Mouse (Mus musculus) MEL (cell line): ENCODE results near the gene Igflr1. TPM values are rescaled to one million over a fixed set of nuclear protein-coding genes. Genes with fewer than 3 reads are reported as not detected.

Source experiments
- DNase-seq: peaks from one replicate; pipeline ENCODE4 v3.0.0; 2011; ENCODE audit warnings: low read depth, low spot score
- H3K27ac ChIP-seq: 2 replicates; pipeline ENCODE4 v1.5.1; 2012; ENCODE audit warnings: low read depth, mild to moderate bottlenecking, control low read depth, low read length, moderate library complexity; ENCODE audit not compliant: control insufficient read depth
- H3K27me3 ChIP-seq, 2 experiments: fragments of 150-350 bp in 1 of 2; sonication (generic) in 1 of 2; 2 replicates each; pipeline ENCODE4 v1.6.1; 2012; ENCODE audit warnings: low read length in 2 of 2, mild to moderate bottlenecking in 2 of 2, improper control_type of control experiment in 1 of 2, moderate library complexity in 1 of 2; ENCODE audit not compliant: insufficient read depth in 2 of 2, control insufficient read depth in 1 of 2
- H3K36me3 ChIP-seq, 2 experiments: 2 replicates each; pipeline ENCODE4 v1.6.1; 2012 to 2014; ENCODE audit warnings: low read length in 2 of 2, improper control_type of control experiment in 1 of 2, inconsistent platforms in 1 of 2, mild to moderate bottlenecking in 1 of 2; ENCODE audit not compliant: insufficient read depth in 2 of 2, control insufficient read depth in 1 of 2
- H3K4me1 ChIP-seq, 2 experiments: fragments of 150-350 bp in 1 of 2; sonication (generic) in 1 of 2; 2 replicates each; pipeline ENCODE4 v1.6.1; 2012; ENCODE audit warnings: low read length in 2 of 2, improper control_type of control experiment in 1 of 2, mild to moderate bottlenecking in 1 of 2; ENCODE audit not compliant: insufficient read depth in 2 of 2, control insufficient read depth in 1 of 2
- H3K4me3 ChIP-seq, 2 experiments: fragments of 150-350 bp in 1 of 2; sonication (generic) in 1 of 2; 2 replicates each; pipeline ENCODE4 v1.5.1; 2012; ENCODE audit warnings: low read depth in 2 of 2, low read length in 2 of 2, mild to moderate bottlenecking in 2 of 2, moderate library complexity in 2 of 2, control low read depth in 1 of 2, improper control_type of control experiment in 1 of 2; ENCODE audit not compliant: control insufficient read depth in 1 of 2, insufficient read depth in 1 of 2
- H3K79me2 ChIP-seq: 2 replicates; pipeline ENCODE4 v1.6.1; 2012; ENCODE audit warnings: mild to moderate bottlenecking, low read length, moderate library complexity; ENCODE audit not compliant: control insufficient read depth, poor library complexity, insufficient read depth
- H3K9ac ChIP-seq: 2 replicates; pipeline ENCODE4 v1.6.1; 2012; ENCODE audit warnings: low read depth, mild to moderate bottlenecking, control low read depth, low read length, moderate library complexity; ENCODE audit not compliant: control insufficient read depth, poor library complexity, severe bottlenecking
- H3K9me3 ChIP-seq: fragments of 150-350 bp; sonication (generic); replicated peaks from 2 replicates; pipeline ENCODE4 v1.6.1; 2012; ENCODE audit warnings: mild to moderate bottlenecking, low read length, improper control_type of control experiment, moderate library complexity; ENCODE audit not compliant: insufficient read depth
- BHLHE40 ChIP-seq: IDR thresholded peaks from 2 replicates; pipeline ENCODE4 v1.6.1; 2012; ENCODE audit warnings: low read depth, mild to moderate bottlenecking, inconsistent platforms, low read length, improper control_type of control experiment, borderline replicate concordance
- CHD1 ChIP-seq: IDR thresholded peaks from 2 replicates; pipeline ENCODE4 v1.6.1; 2012; ENCODE audit warnings: low read depth, mild to moderate bottlenecking, inconsistent platforms, low read length, improper control_type of control experiment
- CTCF ChIP-seq, 3 experiments: IDR thresholded peaks in 2 of 3; conservative IDR thresholded peaks in 1 of 3; 2 replicates each; pipeline ENCODE4 v1.5.1; 2011 to 2012; ENCODE audit warnings: low read length in 3 of 3, low read depth in 2 of 3, mild to moderate bottlenecking in 2 of 3, improper control_type of control experiment in 1 of 3, inconsistent platforms in 1 of 3, mixed read lengths in 1 of 3, moderate library complexity in 1 of 3; ENCODE audit not compliant: control insufficient read depth in 1 of 3, insufficient read depth in 1 of 3, poor library complexity in 1 of 3, severe bottlenecking in 1 of 3
- E2F4 ChIP-seq: IDR thresholded peaks from 2 replicates; pipeline ENCODE4 v1.6.1; 2011; ENCODE audit warnings: low read depth, low read length, improper control_type of control experiment, borderline replicate concordance
- ELF1 ChIP-seq: IDR thresholded peaks from 2 replicates; pipeline ENCODE4 v1.6.1; 2014; ENCODE audit warnings: low read depth, mild to moderate bottlenecking, inconsistent platforms, low read length, improper control_type of control experiment, moderate library complexity
- EP300 ChIP-seq, 2 experiments: IDR thresholded peaks; 2 replicates each; pipeline ENCODE4 v1.6.1; 2011; ENCODE audit warnings: improper control_type of control experiment in 2 of 2, low read length in 2 of 2, low read depth in 1 of 2, mild to moderate bottlenecking in 1 of 2
- ETS1 ChIP-seq: IDR thresholded peaks from 2 replicates; pipeline ENCODE4 v1.6.1; 2012; ENCODE audit warnings: low read depth, mild to moderate bottlenecking, inconsistent platforms, low read length, improper control_type of control experiment, moderate library complexity
- GABPA ChIP-seq: IDR thresholded peaks from 2 replicates; pipeline ENCODE4 v1.6.1; 2012; ENCODE audit warnings: low read depth, mild to moderate bottlenecking, inconsistent platforms, low read length, improper control_type of control experiment, moderate library complexity
- GATA1 ChIP-seq: IDR thresholded peaks from 2 replicates; pipeline ENCODE4 v1.6.1; 2011; ENCODE audit warnings: low read depth, low read length, improper control_type of control experiment
- HCFC1 ChIP-seq: IDR thresholded peaks from 2 replicates; pipeline ENCODE4 v1.6.1; 2012; ENCODE audit warnings: low read depth, mild to moderate bottlenecking, inconsistent platforms, low read length, improper control_type of control experiment, moderate library complexity
- JUND ChIP-seq: IDR thresholded peaks from 2 replicates; pipeline ENCODE4 v1.6.1; 2011; ENCODE audit warnings: low read depth, mild to moderate bottlenecking, improper control_type of control experiment, low read length
- KAT2A ChIP-seq: conservative IDR thresholded peaks from 2 replicates; pipeline ENCODE4 v1.6.1; 2012; ENCODE audit warnings: low read depth, low read length, improper control_type of control experiment, inconsistent platforms
- MAFK ChIP-seq: IDR thresholded peaks from 2 replicates; pipeline ENCODE4 v1.6.1; 2011; ENCODE audit warnings: low read depth, mild to moderate bottlenecking, low read length, improper control_type of control experiment, borderline replicate concordance
- MAX ChIP-seq: IDR thresholded peaks from 2 replicates; pipeline ENCODE4 v1.6.1; 2011; ENCODE audit warnings: low read length, improper control_type of control experiment
- MXI1 ChIP-seq: IDR thresholded peaks from 2 replicates; pipeline ENCODE4 v1.6.1; 2011; ENCODE audit warnings: mild to moderate bottlenecking, low read depth, low read length, improper control_type of control experiment
- MYB ChIP-seq: IDR thresholded peaks from 2 replicates; pipeline ENCODE4 v1.6.1; 2011; ENCODE audit warnings: mild to moderate bottlenecking, low read depth, low read length, improper control_type of control experiment
- MYC ChIP-seq: IDR thresholded peaks from 2 replicates; pipeline ENCODE4 v1.6.1; 2011; ENCODE audit warnings: low read depth, mild to moderate bottlenecking, low read length, improper control_type of control experiment, moderate library complexity
- NELFE ChIP-seq: IDR thresholded peaks from 2 replicates; pipeline ENCODE4 v1.6.1; 2011; ENCODE audit warnings: low read depth, low read length, improper control_type of control experiment
- NRF1 ChIP-seq: IDR thresholded peaks from 2 replicates; pipeline ENCODE4 v1.6.1; 2014; ENCODE audit warnings: low read depth, mild to moderate bottlenecking, inconsistent platforms, low read length, improper control_type of control experiment, moderate library complexity; ENCODE audit not compliant: poor library complexity, insufficient read depth, severe bottlenecking
- POLR2A ChIP-seq, 2 experiments: IDR thresholded peaks; 2 replicates each; pipeline ENCODE4 v1.6.1; 2011 to 2012; ENCODE audit warnings: low read length in 2 of 2, mild to moderate bottlenecking in 2 of 2, control low read depth in 1 of 2, improper control_type of control experiment in 1 of 2, low read depth in 1 of 2, moderate library complexity in 1 of 2; ENCODE audit not compliant: control insufficient read depth in 1 of 2, insufficient read depth in 1 of 2, poor library complexity in 1 of 2
- POLR2AphosphoS2 ChIP-seq: IDR thresholded peaks from 2 replicates; pipeline ENCODE4 v1.6.1; 2011; ENCODE audit warnings: low read length, improper control_type of control experiment
- POLR2AphosphoS5 ChIP-seq: IDR thresholded peaks from 2 replicates; pipeline ENCODE4 v1.6.1; 2012; ENCODE audit warnings: low read depth, borderline replicate concordance, mild to moderate bottlenecking, inconsistent platforms, low read length, moderate library complexity, mixed read lengths
- SIN3A ChIP-seq: IDR thresholded peaks from 2 replicates; pipeline ENCODE4 v1.6.1; 2012; ENCODE audit warnings: low read length, improper control_type of control experiment, inconsistent platforms
- SMC3 ChIP-seq: IDR thresholded peaks from 2 replicates; pipeline ENCODE4 v1.6.1; 2011; ENCODE audit warnings: low read depth, low read length, improper control_type of control experiment
- TAL1 ChIP-seq: IDR thresholded peaks from 2 replicates; pipeline ENCODE4 v1.6.1; 2012; ENCODE audit warnings: mild to moderate bottlenecking, inconsistent platforms, low read length, moderate library complexity, mixed read lengths
- TBP ChIP-seq: IDR thresholded peaks from 2 replicates; pipeline ENCODE4 v1.8.0; 2011; ENCODE audit warnings: low read depth, low read length, improper control_type of control experiment
- TCF12 ChIP-seq: IDR thresholded peaks from 2 replicates; pipeline ENCODE4 v1.6.1; 2014; ENCODE audit warnings: low read depth, mild to moderate bottlenecking, inconsistent platforms, low read length, improper control_type of control experiment, moderate library complexity
- UBTF ChIP-seq: IDR thresholded peaks from 2 replicates; pipeline ENCODE4 v1.6.1; 2012; ENCODE audit warnings: low read depth, mild to moderate bottlenecking, inconsistent platforms, low read length, improper control_type of control experiment, moderate library complexity, borderline replicate concordance; ENCODE audit not compliant: insufficient read depth
- USF1 ChIP-seq: IDR thresholded peaks from 2 replicates; pipeline ENCODE4 v1.6.1; 2014; ENCODE audit warnings: low read depth, mild to moderate bottlenecking, inconsistent platforms, low read length, improper control_type of control experiment, moderate library complexity
- ZC3H11A ChIP-seq: IDR thresholded peaks from 2 replicates; pipeline ENCODE4 v1.6.1; 2012; ENCODE audit warnings: low read depth, mild to moderate bottlenecking, inconsistent platforms, low read length, improper control_type of control experiment
- ZKSCAN1 ChIP-seq: IDR thresholded peaks from 2 replicates; pipeline ENCODE4 v1.6.1; 2012; ENCODE audit warnings: low read depth, mild to moderate bottlenecking, inconsistent platforms, low read length, improper control_type of control experiment, moderate library complexity
- ZNF384 ChIP-seq: IDR thresholded peaks from 2 replicates; pipeline ENCODE4 v1.6.1; 2012; ENCODE audit warnings: low read depth, mild to moderate bottlenecking, inconsistent platforms, low read length, improper control_type of control experiment
- polyA plus RNA-seq, 2 experiments: library from polyadenylated mRNA; stranded (reverse) in 1 of 2; unstranded in 1 of 2; fragments of >175 nt in 1 of 2; fragments of >200 nt in 1 of 2; gene quantifications; 2 replicates each; pipeline versions ENCODE4 v1.2.1 to v1.2.4; 2012; ENCODE audit warnings: low replicate concordance in 2 of 2, low read depth in 1 of 2; ENCODE audit not compliant: insufficient read length in 2 of 2, insufficient read depth in 1 of 2, missing spikeins in 1 of 2
- total RNA-seq: library from RNA; depleted of rRNA; stranded (reverse); fragments of 300-350 nt; gene quantifications from 2 replicates; pipeline ENCODE4 v1.2.3, GENCODE M21; 2012

Igflr1 gene
- total and polyA plus RNA-seq, 3 experiments: 1.3 to 3.1 TPM; not detected in 1

DNA sequence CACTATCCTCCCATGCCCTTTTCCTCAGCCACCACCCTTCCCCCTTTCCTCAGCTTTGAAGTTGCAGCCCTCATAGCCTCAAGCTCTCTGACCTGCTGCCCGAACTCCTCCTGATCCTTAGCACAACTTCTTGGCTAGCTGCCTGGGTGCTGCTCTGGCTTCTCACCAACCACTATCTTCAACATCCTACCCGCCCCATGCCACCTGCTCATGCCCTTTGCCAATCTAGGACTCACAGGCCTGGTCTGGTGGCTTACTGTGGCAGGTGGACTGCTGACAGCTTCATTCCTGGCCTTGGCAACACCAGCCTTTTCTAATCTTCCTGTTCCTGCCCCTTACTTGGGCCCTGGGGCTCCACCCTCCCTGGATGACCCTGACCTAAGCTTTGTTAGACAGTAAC is 7.7 kb downstream of the Igflr1 start:
- H3K79me2 ChIP-seq: no peaks in the 10 kb centered on the region
- no peak for TF ChIP-seq MAFK
- TF ChIP-seq MYB: no peak
- TF ChIP-seq BHLHE40: no peak
- TF ChIP-seq TBP: no peak
- no peak for TF ChIP-seq ZKSCAN1
- peak; percentile 24 to 71; a peak in 2 of 4 replicates for TF ChIP-seq EP300 (IDR thresholded peaks at IDR 0.05; ENCODE audit: low read depth in 1 of 2, low read length in 2 of 2)
- TF ChIP-seq TCF12: peak; percentile 84; the same call in 1 of the 2 replicates
- 0 out of 2 replicates have a peak, but pooled peaks have one; percentile 14 for TF ChIP-seq SIN3A
- TF ChIP-seq USF1: no peak
- no peak for TF ChIP-seq GABPA
- TF ChIP-seq GATA1: 0 out of 2 replicates have a peak, but pooled peaks have one; percentile 8
- TF ChIP-seq ELF1: no peak
- TF ChIP-seq KAT2A: no peak
- TF ChIP-seq TAL1: peak; percentile 63
- TF ChIP-seq CTCF (IDR thresholded peaks at IDR 0.05 in 2 of 3, conservative IDR thresholded peaks at IDR 0.05 in 1 of 3; ENCODE audit: control insufficient read depth in 1 of 3, insufficient read depth in 1 of 3, low read depth in 2 of 3, low read length in 3 of 3, poor library complexity in 1 of 3, severe bottlenecking in 1 of 3): no peak
- TF ChIP-seq MAX: 0 out of 2 replicates have a peak, but pooled peaks have one; percentile 47
- TF ChIP-seq UBTF: no peak
- no peak for TF ChIP-seq NELFE
- TF ChIP-seq ETS1: peak; percentile 64
- no peak for TF ChIP-seq SMC3
- no peak overlapping the region for H3K9ac ChIP-seq
- peak; percentile 53 for DNase-seq
- H3K9me3 ChIP-seq: no peaks in the 10 kb centered on the region
- H3K4me3 ChIP-seq: no peak overlapping the region
- peaks cover 0 to 18% of the 10 kb centered on the region in 2 experiments; a peak in 3 of 4 replicates for H3K36me3 ChIP-seq
- H3K27me3 ChIP-seq: no peaks in the 10 kb centered on the region
- peak overlapping the region; percentile 15; the same call in 1 of the 2 replicates for H3K27ac ChIP-seq
- H3K4me1 ChIP-seq: peaks cover 0 to 6% of the 10 kb centered on the region in 2 experiments; a peak in 1 of 4 replicates

DNA sequence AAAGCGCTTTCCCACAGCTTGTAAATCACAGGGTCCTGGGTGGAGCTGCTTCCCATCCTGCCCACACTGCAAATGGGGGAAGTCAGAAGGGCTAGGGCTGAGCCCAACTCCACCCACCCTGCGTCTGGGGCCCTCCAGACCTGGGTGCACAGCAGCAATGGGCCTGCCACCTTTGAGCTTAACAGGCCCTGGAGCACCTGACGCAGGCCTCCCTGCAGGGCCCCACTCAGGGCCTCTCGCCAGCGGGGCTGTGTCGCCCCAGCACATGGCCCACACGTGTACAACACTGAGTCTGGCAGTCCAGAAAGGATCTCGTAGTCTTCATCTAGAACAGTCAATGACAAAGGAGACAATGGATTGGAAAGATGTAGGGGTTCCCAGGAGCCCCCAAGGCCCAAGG is 14.7 kb downstream of the Igflr1 start:
- Histone ChIP-seq H3K27ac (no peak overlapping the region), H3K9ac (no peak overlapping the region), H3K4me3 (no peak overlapping the region), H3K27me3 (no peaks in the 10 kb centered on the region), H3K36me3 (peaks cover 0 to 28% of the 10 kb centered on the region in 2 experiments; a peak in 2 of 4 replicates), H3K4me1 (no peaks in the 10 kb centered on the region), H3K9me3 (no peaks in the 10 kb centered on the region), H3K79me2 (no peaks in the 10 kb centered on the region; the same call in 1 of the 2 replicates)
- TF ChIP-seq CHD1: no peak
- TF ChIP-seq POLR2A (IDR thresholded peaks at IDR 0.05; ENCODE audit: control insufficient read depth in 1 of 2, insufficient read depth in 1 of 2, low read depth in 1 of 2, low read length in 2 of 2, poor library complexity in 1 of 2): no peak
- TF ChIP-seq SMC3: no peak
- TF ChIP-seq HCFC1: no peak
- TF ChIP-seq MYC: no peak
- TF ChIP-seq ZNF384: no peak
- no peak for TF ChIP-seq ZC3H11A
- TF ChIP-seq EP300 (IDR thresholded peaks at IDR 0.05; ENCODE audit: low read depth in 1 of 2, low read length in 2 of 2): no peak
- no peak for TF ChIP-seq POLR2AphosphoS2
- TF ChIP-seq POLR2AphosphoS5: no peak
- no peak for TF ChIP-seq MXI1
- TF ChIP-seq E2F4: no peak
- no peak for TF ChIP-seq NRF1
- no peak for TF ChIP-seq MAFK
- no peak for TF ChIP-seq TBP
- TF ChIP-seq JUND: no peak
- no peak for TF ChIP-seq MAX
- no peak for TF ChIP-seq CTCF (IDR thresholded peaks at IDR 0.05 in 2 of 3, conservative IDR thresholded peaks at IDR 0.05 in 1 of 3; ENCODE audit: control insufficient read depth in 1 of 3, insufficient read depth in 1 of 3, low read depth in 2 of 3, low read length in 3 of 3, poor library complexity in 1 of 3, severe bottlenecking in 1 of 3)
- DNase-seq: no peak
